Mouse (Mus musculus) limb, embryonic 13.5 days (tissue): ENCODE data around the gene Casz1. TPM values are rescaled to one million over a fixed set of nuclear protein-coding genes. Genes with fewer than 3 reads are reported as not detected.
A peak's percentile ranks its signal among the peaks of the same experiment; 100 is the strongest.

Experiments
- ATAC-seq: fragments of 200-750 bp; cut with Nextera tagmentation; 2 replicates; pipeline ENCODE4 v1.8.0; 2017; ENCODE audit warnings: low read depth, moderate number of reproducible peaks, moderate TSS enrichment; ENCODE audit not compliant: low FRiP score
- H3K27ac ChIP-seq: fragments of 300-500 bp; sonication (generic); 2 replicates; pipeline ENCODE4 v1.5.1; 2015; ENCODE audit warnings: inconsistent platforms, mild to moderate bottlenecking, moderate library complexity
- H3K27me3 ChIP-seq: fragments of 300-500 bp; sonication (generic); 2 replicates; pipeline ENCODE4 v1.6.1; 2015; ENCODE audit warnings: mild to moderate bottlenecking, inconsistent platforms
- H3K36me3 ChIP-seq: fragments of 300-500 bp; sonication (generic); 2 replicates; pipeline ENCODE4 v1.6.1; 2015; ENCODE audit warnings: inconsistent platforms, mild to moderate bottlenecking, moderate library complexity
- H3K4me1 ChIP-seq: fragments of 300-500 bp; sonication (generic); 2 replicates; pipeline ENCODE4 v1.6.1; 2015; ENCODE audit warnings: inconsistent platforms
- H3K4me2 ChIP-seq: fragments of 300-500 bp; sonication (generic); replicated peaks from 2 replicates; pipeline ENCODE4 v1.6.1; 2015; ENCODE audit warnings: inconsistent platforms, mild to moderate bottlenecking, moderate library complexity
- H3K4me3 ChIP-seq: fragments of 300-500 bp; sonication (generic); 2 replicates; pipeline ENCODE4 v1.5.1; 2015; ENCODE audit warnings: moderate library complexity, mild to moderate bottlenecking, inconsistent platforms
- H3K9ac ChIP-seq: fragments of 300-500 bp; sonication (generic); 2 replicates; pipeline ENCODE4 v1.6.1; 2015; ENCODE audit warnings: mild to moderate bottlenecking, inconsistent platforms
- H3K9me3 ChIP-seq: fragments of 300-500 bp; sonication (generic); 2 replicates; pipeline ENCODE4 v1.6.1; 2016; ENCODE audit warnings: inconsistent platforms
- WGBS: fragments of 180-500 bp; shearing (Covaris S2); methylation state at CpG from one replicate; pipeline ENCODE4 v1.1.7; 2015; 5-methylcytosine and 5-hydroxymethylcytosine counted together
- polyA plus RNA-seq: library from polyadenylated mRNA; unstranded; fragments of >200 nt; fragmentation: Nextera tagmentation; extraction: Ambion mirVana; gene quantifications from 2 replicates; pipeline ENCODE4 v1.2.1, GENCODE M21; 2015

Gene Casz1
- polyA plus RNA-seq, 1 experiment from 2014 or later = 4.1 TPM

DNA sequence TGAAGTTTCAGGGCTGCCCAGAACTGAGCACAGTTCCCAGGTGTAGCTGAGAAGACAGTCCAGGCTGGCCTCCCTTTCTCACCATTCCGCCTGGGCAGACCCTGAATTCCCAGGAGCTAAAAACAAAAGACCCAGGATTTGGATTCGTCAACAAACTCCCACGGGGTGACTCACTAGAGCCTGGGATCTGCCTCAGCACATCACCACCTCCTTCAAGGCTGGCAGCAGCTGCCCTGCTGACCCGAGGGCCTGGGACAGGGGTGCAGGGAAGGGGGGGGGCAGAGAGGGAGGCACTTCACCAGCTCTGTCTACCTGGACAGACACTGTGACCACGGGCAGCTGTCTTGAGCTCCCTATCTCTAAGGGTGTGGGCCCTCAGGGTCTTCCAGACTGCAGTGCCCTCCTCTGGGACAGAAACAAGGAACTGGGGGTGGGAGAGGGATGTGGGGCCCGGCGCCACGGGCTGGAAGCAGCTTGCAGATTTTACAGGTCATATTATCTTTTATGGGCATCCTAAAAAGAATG, 24.1 kb upstream of the Casz1 start:
- Histone ChIP-seq H3K4me2 (no peak overlapping the region), H3K4me3 (no peak overlapping the region), H3K4me1 (peaks cover 23% of the 10 kb centered on the region), H3K27me3 (peaks cover 43% of the 10 kb centered on the region), H3K9ac (no peak overlapping the region), H3K27ac (no peak overlapping the region), H3K9me3 (no peaks in the 10 kb centered on the region), H3K36me3 (no peaks in the 10 kb centered on the region)
- no peak for ATAC-seq
- 18% methylated on average over 8 of the region's 8 CpGs for WGBS

DNA sequence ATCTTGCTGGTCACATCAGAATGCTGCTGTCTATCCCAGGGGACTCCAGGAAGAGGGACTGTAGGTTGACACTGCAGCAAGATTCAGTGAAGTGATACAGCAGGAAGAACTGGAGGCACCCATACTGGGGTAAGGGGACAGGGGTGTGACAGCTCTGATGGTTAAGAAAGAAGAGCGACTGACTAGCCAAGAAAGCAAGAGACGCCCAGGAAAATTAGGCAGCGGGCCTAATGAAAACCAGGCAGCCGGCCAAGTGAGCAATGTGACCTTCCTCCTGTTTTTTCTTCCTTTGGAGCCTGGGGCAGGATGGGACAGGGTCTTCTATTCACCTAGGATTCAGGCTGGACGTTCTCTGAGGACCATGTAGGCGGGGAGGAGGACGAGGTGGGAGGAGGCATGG, 22.7 kb upstream of the Casz1 start:
- no peak overlapping the region for H3K27ac ChIP-seq
- peaks cover 39% of the 10 kb centered on the region for H3K27me3 ChIP-seq
- H3K4me1 ChIP-seq = peaks cover 18% of the 10 kb centered on the region
- no peak overlapping the region for H3K4me2 ChIP-seq
- WGBS = 69% methylated on average over 7 of the region's 7 CpGs
- no peak for ATAC-seq
- no peaks in the 10 kb centered on the region for H3K36me3 ChIP-seq
- H3K4me3 ChIP-seq = no peak overlapping the region
- H3K9me3 ChIP-seq = no peaks in the 10 kb centered on the region
- no peak overlapping the region for H3K9ac ChIP-seq

DNA sequence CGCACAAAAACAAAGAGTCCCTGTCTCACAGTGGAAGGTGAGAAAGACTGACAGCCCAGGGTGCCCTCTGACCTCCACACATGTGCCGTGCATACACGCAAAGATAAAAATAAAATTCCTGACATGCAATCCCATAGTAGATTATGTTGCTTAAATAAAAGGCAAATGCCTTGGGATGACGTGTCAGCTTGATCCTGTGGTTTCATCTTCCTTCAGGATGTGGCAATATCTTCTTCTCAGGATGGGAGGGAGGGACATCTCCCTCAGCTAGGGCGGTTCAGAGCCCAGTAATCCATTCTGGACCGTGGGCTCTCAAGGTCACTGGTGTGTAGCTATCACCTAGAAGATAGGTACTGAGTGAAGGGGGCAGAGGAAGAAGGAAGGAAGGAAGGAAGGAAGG, 21.3 kb upstream of the Casz1 start:
- Histone ChIP-seq H3K36me3 (no peaks in the 10 kb centered on the region), H3K27me3 (peaks cover 39% of the 10 kb centered on the region), H3K9me3 (no peaks in the 10 kb centered on the region), H3K27ac (no peak overlapping the region), H3K4me2 (no peak overlapping the region), H3K9ac (no peak overlapping the region), H3K4me1 (peaks cover 17% of the 10 kb centered on the region), H3K4me3 (no peak overlapping the region)
- WGBS = 86% methylated on average over 6 of the region's 6 CpGs
- ATAC-seq = no peak

DNA sequence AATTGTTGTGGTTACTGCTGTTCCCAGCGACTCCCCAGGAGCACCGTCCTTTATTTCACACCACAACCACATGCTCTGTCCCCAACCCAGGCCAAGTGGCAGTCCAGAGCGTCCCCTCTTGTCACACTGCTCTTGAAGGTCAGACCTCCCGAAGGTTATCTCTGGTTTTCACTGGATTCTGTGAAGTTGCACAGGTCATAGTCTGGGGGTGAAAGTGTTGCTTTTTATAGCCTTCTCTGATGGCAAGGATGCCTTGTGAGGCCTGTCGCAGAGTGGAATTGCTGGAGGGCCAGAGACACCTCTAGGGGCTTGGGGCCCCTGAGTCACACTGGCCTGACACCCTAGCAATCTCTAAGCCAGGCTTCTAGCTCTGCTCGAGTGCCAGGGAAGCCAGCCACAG, 20.5 kb upstream of the Casz1 start:
- no peak overlapping the region for H3K4me3 ChIP-seq
- no peak overlapping the region for H3K4me2 ChIP-seq
- no peaks in the 10 kb centered on the region for H3K36me3 ChIP-seq
- H3K9ac ChIP-seq = no peak overlapping the region
- WGBS = 50% methylated on average over 6 of the region's 6 CpGs
- H3K27me3 ChIP-seq = peaks cover 37% of the 10 kb centered on the region
- peaks cover 15% of the 10 kb centered on the region for H3K4me1 ChIP-seq
- no peak overlapping the region for H3K27ac ChIP-seq
- ATAC-seq = no peak
- no peaks in the 10 kb centered on the region for H3K9me3 ChIP-seq

DNA sequence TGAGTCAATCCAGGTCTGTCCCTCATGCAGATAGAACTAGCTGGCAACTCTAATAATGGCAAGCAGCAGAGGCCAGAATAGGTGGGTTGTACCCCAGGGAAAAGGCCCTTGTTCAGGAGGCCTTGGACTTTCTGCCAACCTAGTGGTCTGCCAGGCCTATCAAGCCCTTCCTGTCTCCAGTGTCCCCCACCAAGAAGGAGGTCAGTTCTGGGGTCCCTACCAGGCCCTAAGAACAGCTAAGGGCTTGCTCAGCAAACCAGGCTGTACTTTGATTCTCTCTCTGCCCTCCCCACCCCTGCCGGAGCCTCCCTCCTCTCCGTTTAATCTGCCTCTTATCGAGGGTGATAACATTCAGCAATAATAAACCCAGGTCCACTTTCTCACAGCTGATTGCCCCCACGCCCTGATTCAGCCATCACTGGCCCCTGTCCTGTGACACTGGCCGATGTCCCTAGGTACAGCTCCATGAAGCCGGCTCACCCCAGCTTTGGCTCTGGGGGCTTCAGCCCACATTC, 19.1 kb upstream of the Casz1 start:
- Histone ChIP-seq H3K4me2 (no peak overlapping the region), H3K9ac (no peak overlapping the region), H3K9me3 (no peaks in the 10 kb centered on the region), H3K36me3 (no peaks in the 10 kb centered on the region), H3K4me1 (peaks cover 9% of the 10 kb centered on the region), H3K27me3 (peaks cover 39% of the 10 kb centered on the region), H3K4me3 (no peak overlapping the region), H3K27ac (no peak overlapping the region)
- ATAC-seq = no peak
- 89% methylated on average over 6 of the region's 6 CpGs for WGBS

DNA sequence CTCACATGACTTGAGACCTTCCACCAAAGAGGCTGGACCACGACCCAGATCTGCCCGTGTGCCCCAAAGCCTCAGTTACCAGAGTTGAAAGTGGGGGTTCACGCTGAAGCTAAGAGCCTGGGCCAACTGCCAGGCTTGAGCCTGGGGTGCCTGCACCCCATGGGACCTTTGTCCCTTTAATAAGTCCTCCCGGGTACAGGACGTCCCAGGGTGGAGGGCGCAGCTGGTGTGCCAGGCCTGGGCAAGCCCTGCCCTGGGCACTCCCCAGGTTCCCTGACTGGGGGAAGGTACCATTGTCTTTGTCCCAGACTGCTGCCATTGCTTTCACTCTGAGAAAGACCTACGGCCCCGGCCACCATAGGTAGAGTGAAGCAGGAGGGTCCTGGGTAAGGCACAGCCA, 18.2 kb upstream of the Casz1 start:
- WGBS = 76% methylated on average over 8 of the region's 8 CpGs
- no peak overlapping the region for H3K9ac ChIP-seq
- 0 out of 2 replicates have a peak, but pooled peaks cover 3% of the 10 kb centered on the region for H3K4me1 ChIP-seq
- H3K27ac ChIP-seq = no peak overlapping the region
- H3K27me3 ChIP-seq = peaks cover 39% of the 10 kb centered on the region
- H3K4me2 ChIP-seq = no peak overlapping the region
- H3K4me3 ChIP-seq = no peak overlapping the region
- H3K9me3 ChIP-seq = no peaks in the 10 kb centered on the region
- ATAC-seq = no peak
- H3K36me3 ChIP-seq = no peaks in the 10 kb centered on the region

DNA sequence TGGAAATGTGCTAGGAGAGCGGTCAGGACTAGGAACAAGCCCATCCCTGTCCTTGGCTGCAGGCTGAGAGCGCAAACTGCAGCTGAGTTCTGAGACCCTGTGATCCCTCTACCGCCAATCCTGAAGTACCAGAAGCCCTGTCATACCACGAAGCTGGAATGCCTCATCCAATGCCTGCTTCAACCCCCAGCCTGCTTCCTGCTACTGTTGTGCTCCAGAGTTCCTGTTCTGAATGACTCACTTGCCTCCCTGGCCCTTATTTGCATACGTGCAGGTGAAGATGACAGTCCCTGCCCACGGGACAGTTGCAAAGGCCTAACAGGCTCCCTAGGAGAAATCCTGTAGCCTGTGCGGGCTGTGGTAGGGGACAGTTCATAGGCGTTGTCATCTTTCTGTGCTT, 13.3 kb upstream of the Casz1 start:
- H3K36me3 ChIP-seq = no peaks in the 10 kb centered on the region
- 70% methylated on average over 8 of the region's 8 CpGs for WGBS
- no peak overlapping the region for H3K27ac ChIP-seq
- peaks cover 54% of the 10 kb centered on the region for H3K27me3 ChIP-seq
- H3K9ac ChIP-seq = no peak overlapping the region
- H3K4me3 ChIP-seq = no peak overlapping the region
- H3K9me3 ChIP-seq = no peaks in the 10 kb centered on the region
- no peak for ATAC-seq
- H3K4me1 ChIP-seq = peaks cover 14% of the 10 kb centered on the region
- H3K4me2 ChIP-seq = no peak overlapping the region

DNA sequence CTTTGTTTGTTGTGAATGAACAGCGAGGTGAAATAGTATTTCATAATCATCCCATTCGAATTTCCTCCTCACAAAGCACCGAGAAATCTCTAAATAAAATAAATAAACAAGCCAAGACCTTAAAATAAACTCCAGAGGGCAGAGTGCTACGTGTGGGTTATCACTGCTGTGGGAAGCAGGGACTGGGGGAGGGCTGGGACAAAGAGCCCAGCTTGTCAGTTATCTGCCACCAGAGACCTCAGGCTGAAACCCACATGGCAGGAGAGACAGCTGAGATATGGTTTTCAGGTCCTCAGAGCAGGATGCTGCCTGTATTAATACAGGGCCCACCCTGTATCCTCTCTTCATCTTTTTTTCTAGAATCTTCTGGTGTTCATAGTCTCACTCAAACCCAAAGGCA, 9.2 kb upstream of the Casz1 start:
- H3K9ac ChIP-seq = no peak overlapping the region
- H3K4me3 ChIP-seq = no peak overlapping the region
- H3K4me2 ChIP-seq = no peak overlapping the region
- peaks cover 11% of the 10 kb centered on the region for H3K4me1 ChIP-seq
- no peaks in the 10 kb centered on the region for H3K36me3 ChIP-seq
- no peaks in the 10 kb centered on the region for H3K9me3 ChIP-seq
- 51% methylated on average over 4 of the region's 4 CpGs for WGBS
- no peak overlapping the region for H3K27ac ChIP-seq
- no peak for ATAC-seq
- H3K27me3 ChIP-seq = peaks cover 40% of the 10 kb centered on the region

DNA sequence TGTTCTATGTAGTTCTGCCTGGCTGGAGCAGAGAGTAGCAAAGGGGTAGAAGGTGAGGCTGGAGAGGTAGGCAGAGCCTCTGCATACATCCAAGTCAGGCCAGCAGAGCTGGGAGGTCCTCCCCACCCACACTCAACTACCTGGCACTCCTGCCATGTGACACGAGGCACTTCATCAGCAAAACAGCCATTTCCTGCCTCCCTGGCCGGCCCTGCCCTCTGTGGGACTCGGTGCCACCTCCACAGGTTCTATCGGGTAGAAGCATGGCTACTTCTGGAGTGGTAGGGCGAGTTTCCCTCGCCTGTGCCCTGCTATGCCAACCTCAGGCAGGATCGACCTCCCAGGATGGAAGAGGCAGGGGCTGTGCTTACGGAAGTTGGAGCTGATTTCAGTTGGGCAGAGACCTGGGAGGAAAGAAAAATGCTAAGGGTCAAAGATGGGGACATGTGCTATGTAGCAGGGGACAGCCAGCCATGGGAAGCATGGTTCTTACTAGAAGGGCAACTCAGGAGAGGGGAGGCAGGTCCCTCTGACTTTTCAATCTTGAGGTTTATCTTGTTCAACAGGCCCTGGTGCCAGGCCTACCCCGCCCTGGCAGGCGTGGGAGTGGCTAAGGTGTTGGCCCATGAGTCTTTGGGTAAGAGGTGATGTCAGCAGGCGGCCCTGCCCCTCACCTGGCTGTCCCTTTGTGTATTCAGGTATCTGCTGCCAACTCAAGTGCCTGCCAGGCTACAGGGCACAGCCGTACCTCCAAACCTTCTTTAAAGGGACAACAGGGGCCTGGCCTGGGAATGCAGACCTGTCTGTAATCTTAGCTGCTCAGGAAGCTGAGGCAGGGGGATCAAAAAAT, 6.5 kb upstream of the Casz1 start:
- WGBS = 78% methylated on average over 12 of the region's 12 CpGs
- Histone ChIP-seq H3K4me3 (no peak overlapping the region), H3K9me3 (no peaks in the 10 kb centered on the region), H3K4me1 (peaks cover 11% of the 10 kb centered on the region), H3K27ac (no peak overlapping the region), H3K36me3 (no peaks in the 10 kb centered on the region), H3K9ac (no peak overlapping the region), H3K27me3 (peaks cover 58% of the 10 kb centered on the region), H3K4me2 (no peak overlapping the region)
- no peak for ATAC-seq

DNA sequence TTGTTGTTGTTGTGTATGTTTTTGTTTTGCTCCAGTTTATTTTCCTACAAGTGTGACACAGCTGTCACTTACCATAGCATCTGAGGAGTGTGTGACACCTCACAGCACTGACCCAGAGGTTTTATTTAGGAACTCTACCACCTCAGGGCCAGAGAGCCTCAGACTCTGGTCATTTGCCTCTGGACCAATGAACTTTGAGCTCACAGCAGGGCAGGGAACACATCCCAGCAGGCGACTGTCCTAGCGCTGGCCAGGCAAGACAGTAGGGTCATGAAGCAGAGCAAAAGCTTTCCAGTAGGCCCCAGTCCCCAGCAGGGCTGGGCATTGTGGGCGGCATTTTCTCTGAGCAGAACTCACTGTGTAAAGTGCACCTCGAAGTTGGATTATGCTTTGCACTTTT, 1.2 kb upstream of the Casz1 start:
- H3K9ac ChIP-seq = no peak overlapping the region
- H3K36me3 ChIP-seq = no peaks in the 10 kb centered on the region
- 36% methylated on average over 4 of the region's 4 CpGs for WGBS
- H3K4me2 ChIP-seq = no peak overlapping the region
- H3K4me1 ChIP-seq = peaks cover 38% of the 10 kb centered on the region
- no peak overlapping the region for H3K4me3 ChIP-seq
- H3K27me3 ChIP-seq = peaks cover 79% of the 10 kb centered on the region
- H3K9me3 ChIP-seq = no peaks in the 10 kb centered on the region
- no peak overlapping the region for H3K27ac ChIP-seq
- ATAC-seq = no peak

DNA sequence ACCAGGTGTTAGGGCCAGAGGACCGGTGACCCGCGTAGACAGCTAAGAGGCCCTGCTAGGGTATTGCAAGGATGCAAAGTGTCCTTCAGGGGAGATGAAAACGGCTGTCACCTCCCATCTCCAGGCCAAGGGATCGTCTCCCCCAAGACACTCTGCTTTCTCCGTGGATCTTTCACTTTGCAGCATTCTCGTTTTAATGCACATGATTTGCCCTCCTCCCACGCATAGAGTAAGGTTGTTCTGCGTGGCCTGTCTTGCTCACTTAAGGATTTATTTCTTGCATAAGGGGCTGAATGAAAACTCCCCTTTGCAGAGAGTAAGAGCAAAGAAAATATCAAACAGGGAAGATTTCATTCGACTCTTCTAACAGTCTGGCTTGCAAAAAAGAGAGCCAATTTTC, 593 bp upstream of the Casz1 start:
- WGBS = 5% methylated on average over 10 of the region's 10 CpGs
- H3K27me3 ChIP-seq = peaks cover 82% of the 10 kb centered on the region

DNA sequence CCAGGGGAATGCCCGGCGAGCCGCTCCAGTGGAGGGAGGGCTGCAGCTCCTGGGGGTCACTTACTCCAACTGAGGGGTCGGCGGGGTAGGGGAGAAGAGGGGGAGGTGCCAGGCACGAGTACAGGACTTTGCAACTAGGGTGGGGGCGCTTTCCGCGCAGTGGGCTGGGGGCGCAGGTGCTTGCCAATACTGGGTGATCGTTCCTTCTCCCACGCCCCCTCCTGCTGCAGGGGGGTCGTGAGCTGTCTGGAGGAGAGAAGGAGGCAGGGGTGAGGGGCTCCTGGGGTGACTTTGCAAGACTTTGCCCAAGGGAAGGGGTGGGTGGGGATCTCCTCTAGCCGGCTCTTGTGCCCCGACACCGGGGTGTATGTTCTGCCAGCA, 541 bp downstream of the Casz1 start:
- peak overlapping the region; percentile 100 for H3K4me2 ChIP-seq
- H3K4me3 ChIP-seq = peak overlapping the region; percentile 63
- H3K9me3 ChIP-seq = no peaks in the 10 kb centered on the region
- WGBS = under 1% methylated on average over 15 of the region's 16 CpGs
- no peak for ATAC-seq
- no peak overlapping the region for H3K27ac ChIP-seq
- H3K4me1 ChIP-seq = peaks cover 40% of the 10 kb centered on the region
- peak overlapping the region; percentile 67 for H3K9ac ChIP-seq
- H3K27me3 ChIP-seq = peaks cover 84% of the 10 kb centered on the region
- H3K36me3 ChIP-seq = no peaks in the 10 kb centered on the region

More for the DNA sequence above, 593 bp upstream of the Casz1 start:
- Histone ChIP-seq H3K4me1 (peaks cover 38% of the 10 kb centered on the region), H3K36me3 (no peaks in the 10 kb centered on the region), H3K9me3 (no peaks in the 10 kb centered on the region), H3K27ac (no peak overlapping the region), H3K4me3 (peak overlapping the region; percentile 63), H3K9ac (no peak overlapping the region), H3K4me2 (peak overlapping the region; percentile 100)
- ATAC-seq = no peak
